Mouse (Mus musculus) erythroblast, embryonic 14.5 days (primary cell): ENCODE results near the gene Gnai3.

Experiments used
- GATA1 ChIP-seq: IDR thresholded peaks from 2 replicates; pipeline ENCODE4 v1.6.1; 2012; ENCODE audit warnings: low read length, inconsistent platforms, mixed read lengths
- TAL1 ChIP-seq: IDR thresholded peaks from 3 replicates; pipeline ENCODE4 v1.6.1; 2012; ENCODE audit warnings: low read length, inconsistent platforms, mixed read lengths

DNA sequence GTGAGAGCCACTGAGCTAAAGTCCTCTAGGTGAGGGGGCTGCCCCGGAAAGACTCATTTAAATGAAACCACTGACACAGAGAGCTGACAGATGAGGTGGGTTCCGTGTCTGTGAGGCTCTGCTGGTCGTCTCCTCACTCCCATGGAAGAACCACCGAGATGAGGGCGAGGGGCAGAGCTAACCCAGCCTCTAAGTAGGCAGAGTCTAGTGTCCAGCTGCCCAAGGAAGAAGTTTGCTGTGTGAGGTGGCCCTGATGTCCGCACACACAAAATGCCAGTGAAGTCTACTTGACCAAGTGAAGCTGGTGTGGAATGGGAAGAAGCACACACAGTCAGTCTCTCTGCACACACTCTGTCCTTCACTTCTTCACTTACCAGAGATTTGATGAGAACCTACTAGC, 53.9 kb downstream of the Gnai3 start:
- no peak for TF ChIP-seq GATA1
- TF ChIP-seq TAL1 = no peak
